In the genomic region with DNA sequence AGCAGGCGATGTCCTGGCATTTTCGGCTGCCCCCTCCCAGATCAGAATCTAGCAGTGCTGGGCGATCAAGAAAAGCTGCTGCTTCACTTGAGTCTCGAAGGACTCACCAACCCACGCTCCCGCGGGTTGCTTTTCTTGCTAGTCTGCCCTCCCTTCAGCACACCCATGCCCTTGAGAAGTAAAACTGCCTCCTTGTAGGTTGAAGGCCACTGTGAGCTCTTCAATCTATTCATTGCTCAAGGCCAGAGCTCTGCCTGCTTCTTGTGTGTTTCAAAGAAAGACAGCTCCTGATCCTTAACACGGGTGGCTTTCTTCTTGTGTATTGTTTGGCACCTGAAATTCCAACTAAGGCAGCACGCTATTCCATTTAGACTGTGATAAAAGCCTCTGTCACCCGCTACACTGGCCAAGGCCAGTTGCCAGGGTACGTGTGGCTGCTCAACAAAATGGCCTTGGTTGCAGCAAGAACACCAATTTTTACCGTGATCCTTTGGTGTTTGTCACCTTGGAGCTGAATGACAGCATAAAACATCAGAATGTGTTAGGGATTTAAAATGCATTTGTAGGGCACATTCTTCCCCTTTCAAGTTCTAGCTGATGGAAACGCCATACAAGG, we compare ENCODE assay signal across 30 mouse cellular contexts. TPM values are rescaled to one million over a fixed set of nuclear protein-coding genes. Genes with fewer than 3 reads are reported as not detected.
DNase-seq lines count a peak whose midpoint lies in the region; ATAC-seq and TF ChIP-seq lines count a peak whose summit lies in the region.
"Had no signal": no experiment of that assay in that cellular context is flagged by ENCODE, and none has a peak within 500 bp of the region (broad histone marks: within the 10 kb centered on the region; RNA-seq: fewer than 3 reads in every experiment).

No protein-coding gene starts in this region.

- no peaks in the 10 kb centered on the region for H3K79me2 ChIP-seq in heart, adult 2 months (replicated peaks; ENCODE audit: control insufficient read depth, insufficient read depth, low read length)
- H3K79me2 ChIP-seq in myocyte (ENCODE audit: control insufficient read depth, insufficient read depth) = no peaks in the 10 kb centered on the region

- no peak for TF ChIP-seq EP300 in heart, adult 2 months (IDR thresholded peaks at IDR 0.05; ENCODE audit: insufficient read depth, low read depth, low read length)

- intact Hi-C loops in heart, adult 2 months (cut with DNase I) = no loop called here

- peak; percentile 55 for DNase-seq in heart, adult 11 months
- no peak for DNase-seq in heart, adult 2 months
- DNase-seq in R1 (ENCODE audit: low read depth, low spot score) = peak; percentile 30
- DNase-seq in adrenal gland, adult 8-10 months = peak; percentile 53
- no peak for DNase-seq in layer of hippocampus, postnatal 10 days (ENCODE audit: low spot score in 2 of 2)
- no peak for DNase-seq in thymus, postnatal 25 days
- DNase-seq: cerebellum, adult 11 months; cerebellum, adult 9-10 months; cerebellum, postnatal 36 days; gastrocnemius, postnatal 25 days; heart, adult 18-20 months; heart, postnatal 4 days; kidney, adult 8-10 months; kidney, postnatal 14 days; liver, embryonic 13.5 days; lung, adult 18-20 months; lung, postnatal 4 days; right cerebral cortex, adult 18-20 months; spleen, adult 18-20 months had no signal

- H3K36me3 ChIP-seq in heart, adult 2 months (ENCODE audit: control insufficient read depth, insufficient read depth, low read length) = no peaks in the 10 kb centered on the region
- peaks cover 43% of the 10 kb centered on the region for H3K36me3 ChIP-seq in myocyte (ENCODE audit: control insufficient read depth, insufficient read depth)
- H3K36me3 ChIP-seq: liver, embryonic 13.5 days had no signal

- H3ac ChIP-seq in myocyte (ENCODE audit: control insufficient read depth, insufficient read length) = no peak overlapping the region

- H3K27ac ChIP-seq in heart, adult 2 months = no peak overlapping the region
- H3K27ac ChIP-seq: forebrain, embryonic 13.5 days; limb, embryonic 15.5 days; liver, embryonic 13.5 days; neural tube, embryonic 12.5 days had no signal

- no peak overlapping the region for H3K4me3 ChIP-seq in heart, adult 2 months
- no peak overlapping the region for H3K4me3 ChIP-seq in myocyte
- H3K4me3 ChIP-seq: forebrain, embryonic 13.5 days; heart, embryonic 12.5 days; hindbrain, embryonic 13.5 days; limb, embryonic 15.5 days; liver, embryonic 13.5 days; neural tube, embryonic 12.5 days had no signal

- H3K27me3 ChIP-seq in heart, adult 2 months (ENCODE audit: control insufficient read depth, insufficient read depth, low read length) = no peaks in the 10 kb centered on the region
- no peaks in the 10 kb centered on the region for H3K27me3 ChIP-seq in myocyte (ENCODE audit: control insufficient read depth, insufficient read depth, insufficient read length)
- H3K27me3 ChIP-seq: forebrain, embryonic 13.5 days; heart, embryonic 12.5 days; hindbrain, embryonic 13.5 days; limb, embryonic 15.5 days; liver, embryonic 13.5 days; neural tube, embryonic 12.5 days had no signal

- no peak overlapping the region for H3K4me2 ChIP-seq in myocyte (ENCODE audit: low read depth)
- H3K4me2 ChIP-seq: forebrain, embryonic 13.5 days; heart, embryonic 12.5 days; hindbrain, embryonic 13.5 days; limb, embryonic 15.5 days; liver, embryonic 13.5 days; neural tube, embryonic 12.5 days had no signal

- no peak for TF ChIP-seq POLR2A in heart, adult 2 months (IDR thresholded peaks at IDR 0.05; ENCODE audit: insufficient read depth, low read depth, low read length)
- TF ChIP-seq POLR2A in myocyte (IDR thresholded peaks at IDR 0.05; ENCODE audit: insufficient read length, low read depth) = no peak

- TF ChIP-seq CTCF in heart, adult 2 months (IDR thresholded peaks at IDR 0.05) = no peak

- ATAC-seq in megakaryocyte, adult 5-6 weeks (ENCODE audit: poor library complexity, severe bottlenecking) = no peak
- ATAC-seq: activated CD4-positive, CD25-positive, alpha-beta regulatory T cell, adult 4 months; forebrain, embryonic 13.5 days; intestine, embryonic 16.5 days; lung, postnatal 0 days; midbrain, embryonic 16.5 days had no signal

- H3K9ac ChIP-seq in heart, adult 2 months (ENCODE audit: low read depth, low read length) = no peak overlapping the region
- H3K9ac ChIP-seq: forebrain, embryonic 13.5 days; heart, embryonic 12.5 days; hindbrain, embryonic 13.5 days; limb, embryonic 15.5 days; liver, embryonic 13.5 days; neural tube, embryonic 12.5 days had no signal

- WGBS in heart, adult 2 months = 82% methylated on average over 13 of the region's 13 CpGs

- H3K4me1 ChIP-seq in heart, adult 2 months (ENCODE audit: control insufficient read depth, insufficient read depth, low read length) = no peaks in the 10 kb centered on the region
- H3K4me1 ChIP-seq: hindbrain, embryonic 13.5 days; liver, embryonic 13.5 days; neural tube, embryonic 12.5 days had no signal

TF ChIP-seq in myocyte, 11 proteins besides CTCF, POLR2A, EP300 and RAD21:
- TF ChIP-seq POLR2AphosphoS2 (IDR thresholded peaks at IDR 0.05; ENCODE audit: insufficient read length, low read depth) (peak; percentile 32), E2F4 (IDR thresholded peaks at IDR 0.05; ENCODE audit: insufficient read depth) (no peak)

RNA-seq across cellular contexts. Expression of a gene that starts 13.4 kb away (rescaled TPM):
- 100 to 1,000 TPM; 102 to 107 TPM for total RNA-seq in heart, adult 2 months (2021)
- polyA plus RNA-seq in heart, adult 2 months (2012; rRNA removed) = 22.1 and 53.3 TPM in 2 replicates
- under 1 TPM in 3 of 4 experiments, not detected in 1; 0.12 to 0.54 (median 0.15) TPM for total RNA-seq in adrenal gland, adult 8-10 months (2022)
- polyA plus RNA-seq in myocyte (2012; fragmentation: generic; extraction: Trizol) = 119 TPM
- not detected in 2 replicates for total RNA-seq in megakaryocyte, adult 5-6 weeks (2015)
- total RNA-seq in megakaryocyte, adult 5-6 weeks (2017) = not detected in 2 replicates
- 1 to 10 TPM; 3.3 TPM for total RNA-seq in layer of hippocampus, postnatal 10 days (2021)
- polyA plus RNA-seq: activated CD4-positive, CD25-positive, alpha-beta regulatory T cell, adult 4 months had no signal

Comparison
In these comparisons a context has a peak if more than half of its experiments do, and no peak if none do; other contexts are left out.
1. DNase-seq: peak in heart, adult 11 months (single experiment), R1 (single experiment) and adrenal gland, adult 8-10 months (single experiment); none in heart, adult 2 months (0 of 2), layer of hippocampus, postnatal 10 days (0 of 2) and thymus, postnatal 25 days (single experiment).
2. RNA of a gene that starts 13.4 kb away (total RNA-seq): 102 to 107 TPM in heart, adult 2 months; 3.3 TPM in layer of hippocampus, postnatal 10 days, 0.12 to 0.54 TPM in adrenal gland, adult 8-10 months and not detected in megakaryocyte, adult 5-6 weeks; every median in the first group is over 10 times any median in the second.